Mouse (Mus musculus): ENCODE results near the gene Lims1. TPM values are rescaled to one million over a fixed set of nuclear protein-coding genes. Genes with fewer than 3 reads are reported as not detected.
A peak's percentile ranks its signal among the peaks of the same experiment; 100 is the strongest.

Lims1 gene
- polyA plus RNA-seq, 1 experiment from 2014 or later, result 179 TPM

GRCm38 (mm10) chr10:58372430-58373030, 49.3 kb downstream of the Lims1 start:
- Histone ChIP-seq H3K9ac (ENCODE audit: low read length) (peak overlapping the region; percentile 34; the same call in 1 of the 2 replicates), H3K4me1 (ENCODE audit: control insufficient read depth in 2 of 2, insufficient read depth in 2 of 2, low read length in 2 of 2) (peaks cover 6 to 47% of the 10 kb centered on the region in 2 experiments), H3K4me2 (ENCODE audit: low read length) (peak overlapping the region; percentile 37), H3K36me3 (ENCODE audit: control insufficient read depth, insufficient read depth, low read length) (no peaks in the 10 kb centered on the region), H3K9me3 (ENCODE audit: control insufficient read depth, low read length) (no peaks in the 10 kb centered on the region), H3K4me3 (ENCODE audit: control insufficient read depth in 1 of 2, insufficient read depth in 1 of 2, low read depth in 1 of 2, low read length in 2 of 2) (no peak overlapping the region; a peak in 1 of 4 replicates), H3K27me3 (ENCODE audit: control insufficient read depth, insufficient read depth, low read length) (no peaks in the 10 kb centered on the region), H3K27ac (replicated peaks in 1 of 2; ENCODE audit: control insufficient read depth in 1 of 2, insufficient read depth in 1 of 2, low read depth in 2 of 2, low read length in 2 of 2) (no peak overlapping the region)
- no peak for ATAC-seq (ENCODE audit: insufficient number of reproducible peaks, insufficient read depth, low FRiP score, low read depth)
- 54% methylated on average over 6 of the region's 6 CpGs for WGBS

GRCm38 (mm10) chr10:58373829-58374228, 50.6 kb downstream of the Lims1 start:
- Histone ChIP-seq H3K4me3 (ENCODE audit: control insufficient read depth in 1 of 2, insufficient read depth in 1 of 2, low read depth in 1 of 2, low read length in 2 of 2) (no peak overlapping the region), H3K4me1 (ENCODE audit: control insufficient read depth in 2 of 2, insufficient read depth in 2 of 2, low read length in 2 of 2) (peaks cover 6 to 46% of the 10 kb centered on the region in 2 experiments), H3K9ac (ENCODE audit: low read length) (no peak overlapping the region), H3K9me3 (ENCODE audit: control insufficient read depth, low read length) (no peaks in the 10 kb centered on the region), H3K4me2 (ENCODE audit: low read length) (no peak overlapping the region), H3K36me3 (ENCODE audit: control insufficient read depth, insufficient read depth, low read length) (no peaks in the 10 kb centered on the region), H3K27ac (replicated peaks in 1 of 2; ENCODE audit: control insufficient read depth in 1 of 2, insufficient read depth in 1 of 2, low read depth in 2 of 2, low read length in 2 of 2) (no peak overlapping the region), H3K27me3 (ENCODE audit: control insufficient read depth, insufficient read depth, low read length) (no peaks in the 10 kb centered on the region)
- no peak for ATAC-seq (ENCODE audit: insufficient number of reproducible peaks, insufficient read depth, low FRiP score, low read depth)

- no peaks in the 10 kb centered on the region for H3K36me3 ChIP-seq (ENCODE audit: control insufficient read depth, insufficient read depth, low read length)
- no peak overlapping the region; a peak in 1 of 4 replicates for H3K27ac ChIP-seq (replicated peaks in 1 of 2; ENCODE audit: control insufficient read depth in 1 of 2, insufficient read depth in 1 of 2, low read depth in 2 of 2, low read length in 2 of 2)
- H3K27me3 ChIP-seq (ENCODE audit: control insufficient read depth, insufficient read depth, low read length), result no peaks in the 10 kb centered on the region
- ATAC-seq (ENCODE audit: insufficient number of reproducible peaks, insufficient read depth, low FRiP score, low read depth), result no peak
- H3K9me3 ChIP-seq (ENCODE audit: control insufficient read depth, low read length), result no peaks in the 10 kb centered on the region
- peaks cover 2 to 31% of the 10 kb centered on the region in 2 experiments for H3K4me1 ChIP-seq (ENCODE audit: control insufficient read depth in 2 of 2, insufficient read depth in 2 of 2, low read length in 2 of 2)
- H3K9ac ChIP-seq (ENCODE audit: low read length), result no peak overlapping the region
- no peak overlapping the region for H3K4me2 ChIP-seq (ENCODE audit: low read length)
- 32% methylated on average over 4 of the region's 4 CpGs for WGBS
- no peak overlapping the region for H3K4me3 ChIP-seq (ENCODE audit: control insufficient read depth in 1 of 2, insufficient read depth in 1 of 2, low read depth in 1 of 2, low read length in 2 of 2)
These were observed 54.4 kb downstream of the Lims1 start for GRCm38 (mm10) chr10:58377592-58378197.

- Histone ChIP-seq H3K4me2 (ENCODE audit: low read length) (no peak overlapping the region), H3K4me3 (ENCODE audit: control insufficient read depth in 1 of 2, insufficient read depth in 1 of 2, low read depth in 1 of 2, low read length in 2 of 2) (no peak overlapping the region), H3K9ac (ENCODE audit: low read length) (no peak overlapping the region), H3K4me1 (ENCODE audit: control insufficient read depth in 2 of 2, insufficient read depth in 2 of 2, low read length in 2 of 2) (peaks cover 2 to 35% of the 10 kb centered on the region in 2 experiments), H3K9me3 (ENCODE audit: control insufficient read depth, low read length) (no peaks in the 10 kb centered on the region), H3K36me3 (ENCODE audit: control insufficient read depth, insufficient read depth, low read length) (no peaks in the 10 kb centered on the region), H3K27me3 (ENCODE audit: control insufficient read depth, insufficient read depth, low read length) (no peaks in the 10 kb centered on the region), H3K27ac (replicated peaks in 1 of 2; ENCODE audit: control insufficient read depth in 1 of 2, insufficient read depth in 1 of 2, low read depth in 2 of 2, low read length in 2 of 2) (no peak overlapping the region; a peak in 1 of 4 replicates)
- ATAC-seq (ENCODE audit: insufficient number of reproducible peaks, insufficient read depth, low FRiP score, low read depth), result no peak
- WGBS, result 50% methylated on average over 1 of the region's 1 CpGs
These were observed 55.1 kb downstream of the Lims1 start for GRCm38 (mm10) chr10:58378380-58378779.

- 98% methylated on average over 1 of the region's 1 CpGs for WGBS
These were observed 56.4 kb downstream of the Lims1 start for GRCm38 (mm10) chr10:58379699-58380098.

GRCm38 (mm10) chr10:58381904-58382303, 58.6 kb downstream of the Lims1 start:
- WGBS, result 64% methylated on average over 1 of the region's 1 CpGs
- H3K4me3 ChIP-seq (ENCODE audit: control insufficient read depth in 1 of 2, insufficient read depth in 1 of 2, low read depth in 1 of 2, low read length in 2 of 2), result no peak overlapping the region
- H3K4me1 ChIP-seq (ENCODE audit: control insufficient read depth in 2 of 2, insufficient read depth in 2 of 2, low read length in 2 of 2), result peaks cover 5 to 58% of the 10 kb centered on the region in 2 experiments
- H3K27me3 ChIP-seq (ENCODE audit: control insufficient read depth, insufficient read depth, low read length), result no peaks in the 10 kb centered on the region
- ATAC-seq (ENCODE audit: insufficient number of reproducible peaks, insufficient read depth, low FRiP score, low read depth), result no peak
- 0 out of 2 replicates have a peak overlapping the region, but pooled peaks have one; percentile 51 for H3K9ac ChIP-seq (ENCODE audit: low read length)
- H3K4me2 ChIP-seq (ENCODE audit: low read length), result no peak overlapping the region
- no peaks in the 10 kb centered on the region for H3K9me3 ChIP-seq (ENCODE audit: control insufficient read depth, low read length)
- H3K36me3 ChIP-seq (ENCODE audit: control insufficient read depth, insufficient read depth, low read length), result no peaks in the 10 kb centered on the region
- H3K27ac ChIP-seq (replicated peaks in 1 of 2; ENCODE audit: control insufficient read depth in 1 of 2, insufficient read depth in 1 of 2, low read depth in 2 of 2, low read length in 2 of 2), result peak overlapping the region; percentile 58 to 91; a peak in 3 of 4 replicates

More at GRCm38 (mm10) chr10:58379699-58380098, 56.4 kb downstream of the Lims1 start:
- Histone ChIP-seq H3K9me3 (ENCODE audit: control insufficient read depth, low read length) (no peaks in the 10 kb centered on the region), H3K27ac (replicated peaks in 1 of 2; ENCODE audit: control insufficient read depth in 1 of 2, insufficient read depth in 1 of 2, low read depth in 2 of 2, low read length in 2 of 2) (no peak overlapping the region), H3K4me1 (ENCODE audit: control insufficient read depth in 2 of 2, insufficient read depth in 2 of 2, low read length in 2 of 2) (peaks cover 5 to 44% of the 10 kb centered on the region in 2 experiments), H3K9ac (ENCODE audit: low read length) (no peak overlapping the region), H3K27me3 (ENCODE audit: control insufficient read depth, insufficient read depth, low read length) (no peaks in the 10 kb centered on the region), H3K36me3 (ENCODE audit: control insufficient read depth, insufficient read depth, low read length) (no peaks in the 10 kb centered on the region), H3K4me3 (ENCODE audit: control insufficient read depth in 1 of 2, insufficient read depth in 1 of 2, low read depth in 1 of 2, low read length in 2 of 2) (no peak overlapping the region), H3K4me2 (ENCODE audit: low read length) (no peak overlapping the region)
- ATAC-seq (ENCODE audit: insufficient number of reproducible peaks, insufficient read depth, low FRiP score, low read depth), result no peak

GRCm38 (mm10) chr10:58382621-58383101, 59.4 kb downstream of the Lims1 start:
- H3K4me2 ChIP-seq (ENCODE audit: low read length), result peak overlapping the region; percentile 44
- H3K9ac ChIP-seq (ENCODE audit: low read length), result peak overlapping the region; percentile 51
- H3K36me3 ChIP-seq (ENCODE audit: control insufficient read depth, insufficient read depth, low read length), result no peaks in the 10 kb centered on the region
- no peak for ATAC-seq (ENCODE audit: insufficient number of reproducible peaks, insufficient read depth, low FRiP score, low read depth)
- H3K4me1 ChIP-seq (ENCODE audit: control insufficient read depth in 2 of 2, insufficient read depth in 2 of 2, low read length in 2 of 2), result peaks cover 5 to 58% of the 10 kb centered on the region in 2 experiments
- WGBS, result 2% methylated on average over 3 of the region's 3 CpGs
- peak overlapping the region; percentile 88 to 91 for H3K27ac ChIP-seq (replicated peaks in 1 of 2; ENCODE audit: control insufficient read depth in 1 of 2, insufficient read depth in 1 of 2, low read depth in 2 of 2, low read length in 2 of 2)
- H3K4me3 ChIP-seq (ENCODE audit: control insufficient read depth in 1 of 2, insufficient read depth in 1 of 2, low read depth in 1 of 2, low read length in 2 of 2), result no peak overlapping the region
- no peaks in the 10 kb centered on the region for H3K27me3 ChIP-seq (ENCODE audit: control insufficient read depth, insufficient read depth, low read length)
- no peaks in the 10 kb centered on the region for H3K9me3 ChIP-seq (ENCODE audit: control insufficient read depth, low read length)
